Mouse (Mus musculus): ENCODE measurements around the gene Fndc3b. TPM values are rescaled to one million over a fixed set of nuclear protein-coding genes. Genes with fewer than 3 reads are reported as not detected.

Fndc3b gene
- polyA plus RNA-seq, 1 experiment from 2014 or later, result 153 TPM

GRCm38 (mm10) chr3:27631112-27631511, 80.0 kb downstream of the Fndc3b start:
- ChIA-PET CTCF (interaction anchor here (1.2 kb wide), 1 partner anchor 8 kb away, joined by 4 read pairs; no protein-coding TSS in a partner anchor), POLR2A (interaction anchor here (1.6 kb wide), 1 partner anchor 15 kb away, joined by 3 read pairs; no protein-coding TSS in a partner anchor)
- no peak for TF ChIP-seq CTCF (IDR thresholded peaks at IDR 0.05)
- ATAC-seq (no peak), DNase-seq (ENCODE audit: low read depth, low spot score) (no peak)
- in situ Hi-C loops (cut with MboI; ENCODE audit: low pct_unique_long_range_greater_than_20kb), result no loop called here
- no peaks in the 10 kb centered on the region for H3K27me3 ChIP-seq

GRCm38 (mm10) chr3:27629716-27630115, 81.4 kb downstream of the Fndc3b start:
- CTCF ChIA-PET, result interaction anchor here (1.1 to 2.3 kb wide), 3 partner anchors 11 to 15 kb away, joined by 3 to 11 read pairs (median 3); no protein-coding TSS in a partner anchor
- ATAC-seq, result no peak
- H3K27me3 ChIP-seq, result no peaks in the 10 kb centered on the region
- TF ChIP-seq CTCF (IDR thresholded peaks at IDR 0.05), result no peak
- no peak for DNase-seq (ENCODE audit: low read depth, low spot score)
- POLR2A ChIA-PET, result no interaction called here
- in situ Hi-C loops (cut with MboI; ENCODE audit: low pct_unique_long_range_greater_than_20kb), result no loop called here

DNA sequence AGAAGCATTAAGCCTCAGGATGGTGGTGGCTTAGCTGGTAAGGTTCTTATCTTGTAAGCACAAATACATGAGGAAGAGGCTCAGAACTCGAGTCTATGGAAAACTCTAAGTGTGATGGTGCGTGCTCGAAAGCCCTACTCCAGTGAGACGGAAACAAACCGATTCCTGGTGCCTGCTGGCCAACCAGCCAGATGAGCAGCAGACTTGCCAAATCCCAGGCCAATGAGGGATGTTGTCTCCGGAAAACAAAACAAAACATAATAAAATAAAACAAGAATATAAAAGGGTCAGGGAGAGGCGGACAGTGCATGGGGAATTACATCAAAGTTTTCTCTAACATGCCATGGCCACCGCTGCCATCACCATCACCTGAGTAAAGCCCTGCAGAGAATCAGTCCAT, 84.8 kb downstream of the Fndc3b start:
- ATAC-seq (no peak), DNase-seq (ENCODE audit: low read depth, low spot score) (no peak)
- ChIA-PET POLR2A (interaction anchor here (1.6 kb wide), 1 partner anchor 60 kb away, joined by 4 read pairs; no protein-coding TSS in a partner anchor), CTCF (interaction anchor here (1.0 to 1.7 kb wide), 3 partner anchors 21 to 62 kb away, joined by 3 to 9 read pairs (median 3); no protein-coding TSS in a partner anchor)
- no peaks in the 10 kb centered on the region for H3K27me3 ChIP-seq
- no peak for TF ChIP-seq CTCF (IDR thresholded peaks at IDR 0.05)
- in situ Hi-C loops (cut with MboI; ENCODE audit: low pct_unique_long_range_greater_than_20kb), result no loop called here

- POLR2A ChIA-PET, result interaction anchor here (1.6 kb wide), 1 partner anchor 59 kb away, joined by 4 read pairs; no protein-coding TSS in a partner anchor
- DNase-seq (ENCODE audit: low read depth, low spot score) (no peak), ATAC-seq (peak; percentile 18)
- H3K27me3 ChIP-seq, result no peaks in the 10 kb centered on the region
- in situ Hi-C loops (cut with MboI; ENCODE audit: low pct_unique_long_range_greater_than_20kb), result no loop called here
- CTCF ChIA-PET, result interaction anchor here (0.7 to 2.8 kb wide), 5 partner anchors 12 to 40 kb away, joined by 3 to 9 read pairs (median 3); no protein-coding TSS in a partner anchor
- no peak for TF ChIP-seq CTCF (IDR thresholded peaks at IDR 0.05)
Observed at GRCm38 (mm10) chr3:27625592-27625985, 85.5 kb downstream of the Fndc3b start.

- in situ Hi-C loops (cut with MboI; ENCODE audit: low pct_unique_long_range_greater_than_20kb), result no loop called here
- ATAC-seq (peak; percentile 84), DNase-seq (ENCODE audit: low read depth, low spot score) (no peak)
- H3K27me3 ChIP-seq, result no peaks in the 10 kb centered on the region
- ChIA-PET POLR2A (no interaction called here), CTCF (interaction anchor here (0.7 to 2.8 kb wide), 4 partner anchors 13 to 39 kb away, joined by 3 to 9 read pairs (median 5); no protein-coding TSS in a partner anchor)
- TF ChIP-seq CTCF (IDR thresholded peaks at IDR 0.05), result no peak
Observed at GRCm38 (mm10) chr3:27624974-27625591, 86.0 kb downstream of the Fndc3b start.

- in situ Hi-C loops (cut with MboI; ENCODE audit: low pct_unique_long_range_greater_than_20kb), result no loop called here
- DNase-seq (ENCODE audit: low read depth, low spot score), result no peak
- ATAC-seq, result no peak
- CTCF ChIA-PET, result interaction anchor here (0.7 to 1.6 kb wide), 3 partner anchors 24 to 83 kb away, joined by 3 to 4 read pairs (median 4); no protein-coding TSS in a partner anchor
- TF ChIP-seq CTCF (IDR thresholded peaks at IDR 0.05), result no peak
- no peaks in the 10 kb centered on the region for H3K27me3 ChIP-seq
- POLR2A ChIA-PET, result interaction anchor here (0.6 to 1.2 kb wide), 4 partner anchors 11 to 200 kb away, joined by 3 to 5 read pairs (median 4); no protein-coding TSS in a partner anchor
Observed at GRCm38 (mm10) chr3:27622451-27622850, 88.7 kb downstream of the Fndc3b start.

- in situ Hi-C loops (cut with MboI; ENCODE audit: low pct_unique_long_range_greater_than_20kb), result no loop called here
- ATAC-seq, result no peak
- TF ChIP-seq CTCF (IDR thresholded peaks at IDR 0.05), result no peak
- CTCF ChIA-PET, result interaction anchor here (0.7 to 1.0 kb wide), 4 partner anchors 8 to 487 kb away, joined by 3 to 6 read pairs (median 3); no protein-coding TSS in a partner anchor
- POLR2A ChIA-PET, result no interaction called here
- DNase-seq (ENCODE audit: low read depth, low spot score), result no peak
- no peaks in the 10 kb centered on the region for H3K27me3 ChIP-seq
Observed at GRCm38 (mm10) chr3:27621176-27621575, 89.9 kb downstream of the Fndc3b start.

GRCm38 (mm10) chr3:27617733-27618132, 93.4 kb downstream of the Fndc3b start:
- ChIA-PET POLR2A (no interaction called here), CTCF (interaction anchor here (0.9 to 3.3 kb wide), 4 partner anchors 10 to 40 kb away, joined by 3 to 11 read pairs (median 4); no protein-coding TSS in a partner anchor)
- no peak for ATAC-seq
- no peak for DNase-seq (ENCODE audit: low read depth, low spot score)
- no peaks in the 10 kb centered on the region for H3K27me3 ChIP-seq
- TF ChIP-seq CTCF (IDR thresholded peaks at IDR 0.05), result no peak
- in situ Hi-C loops (cut with MboI; ENCODE audit: low pct_unique_long_range_greater_than_20kb), result no loop called here

DNA sequence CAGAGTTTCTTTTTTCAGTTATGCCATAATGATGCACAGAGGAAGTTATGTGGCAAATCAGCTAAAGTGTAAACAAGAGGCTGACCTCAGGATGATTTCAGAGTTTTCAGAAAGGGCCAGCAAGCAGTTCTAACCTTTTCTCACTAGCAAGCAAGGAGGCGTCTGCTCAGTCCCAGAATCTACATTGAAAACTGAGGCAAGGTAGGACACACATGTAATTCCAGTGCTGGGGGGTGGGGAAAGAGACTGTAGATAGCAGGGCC, 93.9 kb downstream of the Fndc3b start:
- no peaks in the 10 kb centered on the region for H3K27me3 ChIP-seq
- ChIA-PET CTCF (interaction anchor here (1.3 to 3.3 kb wide), 3 partner anchors 10 to 30 kb away, joined by 3 to 11 read pairs (median 5); no protein-coding TSS in a partner anchor), POLR2A (no interaction called here)
- in situ Hi-C loops (cut with MboI; ENCODE audit: low pct_unique_long_range_greater_than_20kb), result no loop called here
- DNase-seq (ENCODE audit: low read depth, low spot score), result no peak
- TF ChIP-seq CTCF (IDR thresholded peaks at IDR 0.05), result no peak
- ATAC-seq, result no peak

DNA sequence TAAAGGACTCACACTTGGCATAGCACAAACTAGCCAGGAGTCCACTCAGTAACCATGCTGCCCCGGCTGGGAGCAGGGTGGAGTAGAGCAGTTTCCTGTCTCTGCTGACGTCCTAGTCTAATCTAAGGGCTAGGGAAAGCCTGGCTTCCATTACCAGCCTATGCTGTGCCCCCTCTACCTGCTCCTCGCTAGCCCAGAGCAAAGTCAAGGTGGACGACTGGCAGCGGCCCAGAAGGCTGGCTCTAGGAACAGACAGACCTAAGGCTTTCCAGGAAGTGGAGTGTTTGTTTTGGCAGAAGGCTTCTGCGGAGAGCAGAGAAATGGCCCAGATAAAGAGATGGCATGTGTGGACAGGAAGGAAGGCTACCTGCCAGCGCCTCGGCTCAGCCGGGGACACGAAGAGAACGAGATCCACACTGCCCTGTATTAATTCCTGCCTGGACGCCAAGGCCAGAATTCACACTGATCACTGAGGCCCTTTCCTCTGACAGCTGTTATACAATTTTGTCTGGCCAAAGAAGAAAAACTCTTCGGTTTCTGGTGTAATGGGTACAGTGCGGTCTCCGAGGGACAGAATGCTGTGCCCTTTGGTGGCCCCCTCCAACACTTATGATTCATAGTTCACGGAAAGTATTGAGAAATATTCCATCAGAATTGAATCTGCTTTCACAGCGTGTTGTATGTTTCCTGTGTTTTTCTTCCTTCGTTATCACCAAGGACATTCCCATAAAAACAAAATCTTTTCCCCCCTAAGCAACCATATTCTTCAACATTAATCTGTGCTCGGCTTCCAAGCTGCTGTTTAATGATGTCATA, 94.5 kb downstream of the Fndc3b start:
- in situ Hi-C loops (cut with MboI; ENCODE audit: low pct_unique_long_range_greater_than_20kb), result no loop called here
- ATAC-seq, result peak; percentile 31
- H3K27me3 ChIP-seq, result no peaks in the 10 kb centered on the region
- DNase-seq (ENCODE audit: low read depth, low spot score), result no peak
- CTCF ChIA-PET, result interaction anchor here (1.3 to 3.3 kb wide), 3 partner anchors 9 to 31 kb away, joined by 3 to 11 read pairs (median 5); no protein-coding TSS in a partner anchor
- no peak for TF ChIP-seq CTCF (IDR thresholded peaks at IDR 0.05)
- POLR2A ChIA-PET, result no interaction called here

Data from Patski (cell line).